Mouse (Mus musculus): ENCODE data around the gene Pid1. TPM values are rescaled to one million over a fixed set of nuclear protein-coding genes. Genes with fewer than 3 reads are reported as not detected.

Pid1 gene
- polyA plus RNA-seq (2016; fragmentation: Nextera tagmentation; extraction: Ambion mirVana): 107 and 112 TPM in 2 replicates

- Histone ChIP-seq H3K27me3 (replicated peaks) (no peaks in the 10 kb centered on the region), H3K4me3 (no peak within 1 kb of the TSS), H3K9ac (no peak within 1 kb of the TSS), H3K27ac (no peak within 1 kb of the TSS), H3K4me2 (replicated peaks) (no peak within 1 kb of the TSS), H3K36me3 (no peaks in the 10 kb centered on the region), H3K9me3 (no peaks in the 10 kb centered on the region), H3K4me1 (no peaks in the 10 kb centered on the region)
- WGBS: 92% methylated on average over 8 of the region's 8 CpGs
- no peak for ATAC-seq (ENCODE audit: low FRiP score, low read depth)
Measured at GRCm38 (mm10) chr1:84363967-84364366, at the start of gene Pid1. Gene Pid1, minus strand, starts transcription at chr1:84364180.

- ATAC-seq (ENCODE audit: low FRiP score, low read depth): no peak
- no peaks in the 10 kb centered on the region for H3K27me3 ChIP-seq (replicated peaks)
- peaks cover 4% of the 10 kb centered on the region; the same call in 1 of the 2 replicates for H3K36me3 ChIP-seq
- no peaks in the 10 kb centered on the region for H3K9me3 ChIP-seq
- no peaks in the 10 kb centered on the region for H3K4me1 ChIP-seq
- no peak overlapping the region for H3K4me2 ChIP-seq (replicated peaks)
- no peak overlapping the region for H3K9ac ChIP-seq
- whole genome bisulfite sequencing: 77% methylated on average over 2 of the region's 2 CpGs
- no peak overlapping the region for H3K4me3 ChIP-seq
- no peak overlapping the region for H3K27ac ChIP-seq
Measured at GRCm38 (mm10) chr1:84409514-84409913, 45.5 kb upstream of the Pid1 start.

GRCm38 (mm10) chr1:84408873-84409272 is 44.9 kb upstream of the Pid1 start:
- 85% methylated on average over 2 of the region's 2 CpGs for WGBS
- no peak overlapping the region for H3K27ac ChIP-seq
- H3K27me3 ChIP-seq (replicated peaks): no peaks in the 10 kb centered on the region
- H3K4me3 ChIP-seq: no peak overlapping the region
- no peaks in the 10 kb centered on the region for H3K9me3 ChIP-seq
- H3K36me3 ChIP-seq: peaks cover 4% of the 10 kb centered on the region; the same call in 1 of the 2 replicates
- no peak overlapping the region for H3K4me2 ChIP-seq (replicated peaks)
- H3K4me1 ChIP-seq: no peaks in the 10 kb centered on the region
- no peak for ATAC-seq (ENCODE audit: low FRiP score, low read depth)
- no peak overlapping the region for H3K9ac ChIP-seq

DNA sequence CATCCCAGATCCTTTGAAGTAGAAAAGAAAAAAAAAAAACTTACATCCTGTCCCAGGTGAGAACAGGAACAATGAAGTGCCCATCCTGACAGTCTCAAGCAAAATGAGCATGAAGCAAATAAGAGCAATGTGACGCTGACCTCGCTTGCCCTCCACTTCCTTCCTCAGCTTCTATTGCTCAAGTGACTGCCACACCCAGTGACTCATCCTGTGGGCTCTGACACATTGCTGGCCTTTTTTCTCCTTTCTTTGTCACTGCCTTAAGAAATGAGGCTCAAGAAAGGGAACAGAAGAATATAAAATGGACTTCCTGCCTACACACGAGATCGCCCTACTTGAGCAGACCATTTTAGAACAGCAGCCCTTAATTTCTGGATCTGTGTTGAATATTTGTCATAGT is 42.9 kb upstream of the Pid1 start:
- no peak overlapping the region for H3K4me3 ChIP-seq
- H3K9ac ChIP-seq: no peak overlapping the region
- WGBS: 79% methylated on average over 4 of the region's 4 CpGs
- H3K4me1 ChIP-seq: no peaks in the 10 kb centered on the region
- H3K9me3 ChIP-seq: no peaks in the 10 kb centered on the region
- H3K27me3 ChIP-seq (replicated peaks): no peaks in the 10 kb centered on the region
- no peak overlapping the region for H3K4me2 ChIP-seq (replicated peaks)
- H3K27ac ChIP-seq: no peak overlapping the region
- no peak for ATAC-seq (ENCODE audit: low FRiP score, low read depth)
- H3K36me3 ChIP-seq: peaks cover 4% of the 10 kb centered on the region; the same call in 1 of the 2 replicates

DNA sequence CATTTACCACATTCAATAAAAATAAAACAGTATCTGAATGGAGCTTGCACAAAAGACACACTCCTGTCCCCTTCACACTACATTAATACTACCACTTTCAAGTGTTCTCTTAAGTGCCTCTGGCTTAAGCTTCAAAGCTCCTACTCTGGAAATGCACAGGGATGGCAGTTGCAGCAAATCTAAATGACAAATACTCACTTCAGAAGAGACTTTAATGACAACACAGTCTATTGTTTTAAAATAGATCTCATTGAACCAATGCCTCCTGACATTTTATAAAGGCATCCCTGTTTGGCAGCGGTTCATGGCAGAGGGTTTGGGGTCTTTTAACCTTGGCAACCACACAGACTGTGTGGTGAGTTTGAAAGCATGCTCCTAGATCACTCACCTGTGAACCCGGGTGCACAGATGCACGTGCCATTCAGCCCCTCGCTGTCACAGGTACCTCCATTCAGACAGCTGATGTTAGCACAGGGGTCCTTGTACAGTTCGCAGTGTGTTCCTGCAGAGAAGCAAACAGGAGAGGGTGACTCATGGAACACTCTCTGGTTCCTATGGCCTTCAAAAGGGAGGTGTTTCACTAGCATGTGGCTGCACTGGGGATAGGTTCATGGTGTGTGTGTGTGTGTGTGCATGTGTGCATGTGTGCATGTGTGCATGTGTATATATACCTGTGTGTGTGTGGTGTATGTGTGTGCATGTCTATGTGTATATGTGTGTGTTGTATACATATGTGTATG is 41.7 kb upstream of the Pid1 start:
- H3K4me1 ChIP-seq: no peaks in the 10 kb centered on the region
- no peaks in the 10 kb centered on the region for H3K27me3 ChIP-seq (replicated peaks)
- no peaks in the 10 kb centered on the region for H3K36me3 ChIP-seq
- H3K9me3 ChIP-seq: no peaks in the 10 kb centered on the region
- H3K4me2 ChIP-seq (replicated peaks): no peak overlapping the region
- ATAC-seq (ENCODE audit: low FRiP score, low read depth): no peak
- no peak overlapping the region for H3K27ac ChIP-seq
- H3K9ac ChIP-seq: no peak overlapping the region
- H3K4me3 ChIP-seq: no peak overlapping the region
- WGBS: 85% methylated on average over 5 of the region's 5 CpGs

DNA sequence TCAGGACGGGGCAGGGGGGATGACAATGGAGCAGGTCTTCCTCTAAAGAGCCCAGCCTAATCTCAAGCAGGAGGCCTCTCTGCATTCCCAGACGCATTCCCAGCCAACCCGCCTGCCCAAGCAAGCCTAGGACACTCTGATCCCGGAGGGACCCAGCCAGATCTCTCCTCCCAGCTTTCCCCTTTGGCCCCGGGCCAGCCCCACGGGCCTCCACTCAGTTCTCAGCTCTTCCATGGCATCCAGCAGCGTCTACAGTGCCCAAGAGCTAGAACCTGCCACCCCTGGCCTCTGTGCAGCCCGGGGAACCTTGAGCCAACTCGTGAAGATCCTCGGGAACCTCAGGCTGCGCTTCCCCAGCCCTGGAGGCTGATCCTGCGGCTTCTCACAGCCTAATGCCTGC is 40.9 kb upstream of the Pid1 start:
- Histone ChIP-seq H3K9ac (no peak overlapping the region), H3K4me3 (no peak overlapping the region), H3K4me2 (replicated peaks) (no peak overlapping the region), H3K36me3 (no peaks in the 10 kb centered on the region), H3K9me3 (no peaks in the 10 kb centered on the region), H3K4me1 (no peaks in the 10 kb centered on the region), H3K27me3 (replicated peaks) (no peaks in the 10 kb centered on the region), H3K27ac (no peak overlapping the region)
- no peak for ATAC-seq (ENCODE audit: low FRiP score, low read depth)
- WGBS: 56% methylated on average over 12 of the region's 12 CpGs

GRCm38 (mm10) chr1:84402154-84402553 is 38.2 kb upstream of the Pid1 start:
- H3K36me3 ChIP-seq: no peaks in the 10 kb centered on the region
- H3K4me2 ChIP-seq (replicated peaks): no peak overlapping the region
- no peaks in the 10 kb centered on the region for H3K9me3 ChIP-seq
- H3K4me1 ChIP-seq: no peaks in the 10 kb centered on the region
- H3K27me3 ChIP-seq (replicated peaks): no peaks in the 10 kb centered on the region
- no peak for ATAC-seq (ENCODE audit: low FRiP score, low read depth)
- H3K27ac ChIP-seq: no peak overlapping the region
- 93% methylated on average over 1 of the region's 1 CpGs for WGBS
- H3K4me3 ChIP-seq: no peak overlapping the region
- H3K9ac ChIP-seq: no peak overlapping the region

DNA sequence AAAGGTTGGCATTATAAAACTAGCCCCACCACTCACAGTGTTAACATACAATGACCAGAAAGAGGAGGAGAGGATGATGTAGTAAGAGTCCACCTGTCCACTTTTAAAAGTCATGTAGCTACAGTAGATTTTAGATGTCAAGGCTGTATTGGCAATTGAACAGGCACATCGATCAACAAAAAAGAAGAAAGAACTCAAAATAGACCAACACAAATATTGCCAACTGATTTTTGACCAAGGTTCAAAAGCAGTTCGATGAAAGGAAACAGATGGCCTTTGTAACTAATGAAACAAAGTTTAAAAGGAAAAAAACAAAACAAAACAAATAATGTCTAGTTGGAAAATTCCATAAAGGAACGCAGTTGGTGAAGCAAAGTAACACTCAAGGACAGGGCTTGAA is 35.7 kb upstream of the Pid1 start:
- Histone ChIP-seq H3K4me1 (no peaks in the 10 kb centered on the region), H3K36me3 (no peaks in the 10 kb centered on the region; the same call in 1 of the 2 replicates), H3K27ac (no peak overlapping the region), H3K4me3 (no peak overlapping the region), H3K9ac (no peak overlapping the region), H3K9me3 (no peaks in the 10 kb centered on the region), H3K4me2 (replicated peaks) (no peak overlapping the region), H3K27me3 (replicated peaks) (no peaks in the 10 kb centered on the region)
- no peak for ATAC-seq (ENCODE audit: low FRiP score, low read depth)
- 93% methylated on average over 3 of the region's 3 CpGs for WGBS

DNA sequence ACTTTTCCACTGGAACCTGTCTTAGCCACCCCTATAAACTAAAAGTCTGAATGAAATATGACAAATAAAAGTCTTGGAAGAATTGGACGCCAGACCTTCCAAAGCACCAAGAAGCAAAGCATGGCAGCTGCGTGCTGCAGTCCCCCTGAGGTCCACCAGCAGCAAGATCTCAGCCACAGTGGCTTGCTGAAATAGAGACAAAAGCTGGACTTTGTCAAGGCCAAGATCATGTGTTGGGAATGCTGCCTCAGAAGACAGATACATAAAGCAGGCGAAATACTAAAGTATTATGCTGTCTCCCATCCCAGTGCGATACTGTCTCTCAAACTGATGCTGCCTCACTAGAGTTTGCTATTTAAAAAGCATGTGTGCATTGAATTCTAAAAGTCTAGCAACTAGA is 35.1 kb upstream of the Pid1 start:
- no peak for ATAC-seq (ENCODE audit: low FRiP score, low read depth)
- 93% methylated on average over 4 of the region's 4 CpGs for WGBS

GRCm38 (mm10) chr1:84396787-84397186 is 32.8 kb upstream of the Pid1 start:
- Histone ChIP-seq H3K4me1 (no peaks in the 10 kb centered on the region), H3K9ac (no peak overlapping the region), H3K27ac (no peak overlapping the region), H3K27me3 (replicated peaks) (no peaks in the 10 kb centered on the region), H3K4me3 (no peak overlapping the region), H3K4me2 (replicated peaks) (no peak overlapping the region), H3K36me3 (no peaks in the 10 kb centered on the region; the same call in 1 of the 2 replicates), H3K9me3 (no peaks in the 10 kb centered on the region)
- no peak for ATAC-seq (ENCODE audit: low FRiP score, low read depth)
- WGBS: 87% methylated on average over 3 of the region's 3 CpGs

More for the DNA sequence above, 35.1 kb upstream of the Pid1 start:
- no peak overlapping the region for H3K4me3 ChIP-seq
- H3K4me2 ChIP-seq (replicated peaks): no peak overlapping the region
- no peaks in the 10 kb centered on the region; the same call in 1 of the 2 replicates for H3K36me3 ChIP-seq
- H3K4me1 ChIP-seq: no peaks in the 10 kb centered on the region
- H3K27me3 ChIP-seq (replicated peaks): no peaks in the 10 kb centered on the region
- H3K27ac ChIP-seq: no peak overlapping the region
- H3K9ac ChIP-seq: no peak overlapping the region
- no peaks in the 10 kb centered on the region for H3K9me3 ChIP-seq

DNA sequence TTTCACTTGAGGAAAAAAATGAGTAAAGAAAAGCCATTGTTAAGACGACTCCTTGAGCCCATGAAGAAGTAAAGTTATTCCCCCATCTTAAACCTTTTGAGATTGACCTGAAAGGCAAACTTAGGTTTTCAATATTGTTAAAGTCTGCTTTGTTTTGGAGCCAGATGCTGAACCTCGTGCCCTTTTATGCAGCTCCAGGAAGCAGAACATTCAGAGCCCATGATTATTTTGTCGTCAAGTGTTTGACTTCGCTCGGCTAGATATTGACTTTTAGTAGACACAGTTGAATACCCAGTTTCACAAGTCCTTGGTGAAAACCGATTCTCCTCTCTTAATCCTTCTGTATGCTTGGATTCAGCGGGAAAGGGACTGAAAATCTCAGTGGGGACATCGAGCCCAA is 31.9 kb upstream of the Pid1 start:
- no peak overlapping the region for H3K4me2 ChIP-seq (replicated peaks)
- no peaks in the 10 kb centered on the region for H3K9me3 ChIP-seq
- no peaks in the 10 kb centered on the region for H3K27me3 ChIP-seq (replicated peaks)
- WGBS: 87% methylated on average over 8 of the region's 8 CpGs
- H3K9ac ChIP-seq: no peak overlapping the region
- H3K36me3 ChIP-seq: no peaks in the 10 kb centered on the region; the same call in 1 of the 2 replicates
- no peak overlapping the region for H3K27ac ChIP-seq
- H3K4me1 ChIP-seq: no peaks in the 10 kb centered on the region
- ATAC-seq (ENCODE audit: low FRiP score, low read depth): no peak
- H3K4me3 ChIP-seq: no peak overlapping the region

GRCm38 (mm10) chr1:84390961-84391360 is 27.0 kb upstream of the Pid1 start:
- no peaks in the 10 kb centered on the region; the same call in 1 of the 2 replicates for H3K36me3 ChIP-seq
- no peak overlapping the region for H3K9ac ChIP-seq
- no peak overlapping the region for H3K4me2 ChIP-seq (replicated peaks)
- no peak overlapping the region for H3K27ac ChIP-seq
- H3K9me3 ChIP-seq: no peaks in the 10 kb centered on the region
- no peaks in the 10 kb centered on the region for H3K27me3 ChIP-seq (replicated peaks)
- no peaks in the 10 kb centered on the region for H3K4me1 ChIP-seq
- ATAC-seq (ENCODE audit: low FRiP score, low read depth): no peak
- 87% methylated on average over 4 of the region's 4 CpGs for WGBS
- no peak overlapping the region for H3K4me3 ChIP-seq

- no peak overlapping the region for H3K27ac ChIP-seq
- WGBS: 63% methylated on average over 4 of the region's 4 CpGs
- ATAC-seq (ENCODE audit: low FRiP score, low read depth): no peak; the same call in 1 of the 2 replicates
Measured at GRCm38 (mm10) chr1:84387616-84388015, 23.6 kb upstream of the Pid1 start.

More at GRCm38 (mm10) chr1:84387616-84388015, 23.6 kb upstream of the Pid1 start:
- H3K36me3 ChIP-seq: peaks cover 11% of the 10 kb centered on the region
- no peak overlapping the region for H3K9ac ChIP-seq
- H3K4me2 ChIP-seq (replicated peaks): no peak overlapping the region
- no peaks in the 10 kb centered on the region for H3K27me3 ChIP-seq (replicated peaks)
- H3K9me3 ChIP-seq: no peaks in the 10 kb centered on the region
- H3K4me3 ChIP-seq: no peak overlapping the region
- H3K4me1 ChIP-seq: no peaks in the 10 kb centered on the region
